In the genomic region with DNA sequence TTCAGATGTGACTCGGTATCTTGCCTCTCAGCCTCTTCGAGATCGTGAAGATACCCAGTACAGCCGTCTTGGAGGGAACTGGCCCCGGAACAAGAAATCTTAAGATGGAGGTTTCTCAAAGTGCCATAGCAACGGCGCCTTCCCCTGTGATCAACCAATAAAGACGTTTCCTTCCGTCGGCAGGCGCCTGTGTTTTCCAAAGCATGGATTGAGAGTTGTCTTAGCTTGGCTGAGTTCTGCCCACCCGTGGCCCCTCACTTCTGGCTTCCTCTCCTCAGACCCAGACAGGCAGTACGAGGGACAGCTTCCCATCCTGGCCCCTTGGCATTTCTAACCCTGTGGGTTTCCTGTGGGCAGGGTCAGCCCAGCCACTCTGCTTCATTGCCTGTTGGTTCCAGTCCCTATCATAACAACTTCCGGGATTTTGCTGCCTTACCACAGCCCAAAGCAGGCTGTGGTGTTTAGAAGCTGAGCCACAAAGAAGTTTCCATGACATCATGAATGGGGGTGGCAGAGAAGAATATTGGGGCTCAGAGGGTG, we compare ENCODE assay signal across 8 mouse cellular contexts. TPM values are rescaled to one million over a fixed set of nuclear protein-coding genes. Genes with fewer than 3 reads are reported as not detected.
DNase-seq lines count a peak whose midpoint lies in the region.

No protein-coding gene starts in this region.

- no peaks in the 10 kb centered on the region for H3K9me3 ChIP-seq in heart, embryonic 10.5 days

- H3K27me3 ChIP-seq in heart, embryonic 10.5 days (ENCODE audit: insufficient read depth, poor library complexity, severe bottlenecking), result peaks cover 7% of the 10 kb centered on the region; the same call in 1 of the 2 replicates

- WGBS in heart, embryonic 10.5 days, result 58% methylated on average over 14 of the region's 14 CpGs

- peak; percentile 3 to 13 for DNase-seq in kidney, postnatal 36 days
- no peak for DNase-seq in kidney, adult 8-10 months
- no peak for DNase-seq in heart, embryonic 10.5 days (ENCODE audit: low spot score)
- peak; percentile 50 to 59 for DNase-seq in lung, adult 18-20 months
- peak; percentile 79 to 93 for DNase-seq in thymus, adult 18-20 months
- DNase-seq in cerebellum, adult 9-11 months, result no peak
- no peak for DNase-seq in urinary bladder, postnatal 4 days (ENCODE audit: low spot score in 2 of 2)
- DNase-seq in urinary bladder, postnatal 25 days (ENCODE audit: low spot score), result no peak

- H3K4me3 ChIP-seq in heart, embryonic 10.5 days, result no peak overlapping the region

- H3K36me3 ChIP-seq in heart, embryonic 10.5 days, result no peaks in the 10 kb centered on the region

- H3K27ac ChIP-seq in heart, embryonic 10.5 days, result peak overlapping the region; percentile 42; the same call in 1 of the 2 replicates

- H3K4me1 ChIP-seq in heart, embryonic 10.5 days, result peaks cover 9% of the 10 kb centered on the region; the same call in 1 of the 2 replicates

RNA-seq across cellular contexts. Expression of gene Cd3d, which starts 4.7 kb away (rescaled TPM):
- not detected in 2 replicates for polyA plus RNA-seq in heart, embryonic 10.5 days (2016; fragmentation: Nextera tagmentation; extraction: Ambion mirVana)

RNA-seq across cellular contexts. Expression of gene Cd3g, which starts 6.1 kb away (rescaled TPM):
- not detected in 2 replicates for polyA plus RNA-seq in heart, embryonic 10.5 days (2016; fragmentation: Nextera tagmentation; extraction: Ambion mirVana)

RNA-seq across cellular contexts. Expression of gene Ube4a, which starts 20.9 kb away (rescaled TPM):
- polyA plus RNA-seq in heart, embryonic 10.5 days (2016; fragmentation: Nextera tagmentation; extraction: Ambion mirVana), result 17.8 and 20.9 TPM in 2 replicates

RNA-seq across cellular contexts. Expression of gene Cd3e, which starts 23.1 kb away (rescaled TPM):
- polyA plus RNA-seq in heart, embryonic 10.5 days (2016; fragmentation: Nextera tagmentation; extraction: Ambion mirVana), result not detected in 2 replicates

RNA-seq across cellular contexts. Expression of gene Mpzl2, which starts 53.3 kb away (rescaled TPM):
- polyA plus RNA-seq in heart, embryonic 10.5 days (2016; fragmentation: Nextera tagmentation; extraction: Ambion mirVana), result 1.1 and 5.5 TPM in 2 replicates

Comparison
In these comparisons a context has a peak if more than half of its experiments do, and no peak if none do; other contexts are left out.
1. DNase-seq: peak in kidney, postnatal 36 days (2 of 2), lung, adult 18-20 months (2 of 2) and thymus, adult 18-20 months (2 of 2); none in kidney, adult 8-10 months (0 of 2), heart, embryonic 10.5 days (single experiment), cerebellum, adult 9-11 months (single experiment), urinary bladder, postnatal 4 days (0 of 2) and urinary bladder, postnatal 25 days (single experiment).